34 mouse cellular contexts compared by ENCODE assay signal in genomic region chr14:35227581-35227980, GRCm38 (mm10).
"Had no signal": no experiment of that assay in that cellular context is flagged by ENCODE, and none has a peak within 500 bp of the region (broad histone marks: within the 10 kb centered on the region; RNA-seq: fewer than 3 reads in every experiment).

No protein-coding gene starts in this region.

- H3K27me3 ChIP-seq: heart, embryonic 12.5 days; heart, embryonic 13.5 days; heart, embryonic 15.5 days; hindbrain, embryonic 12.5 days; hindbrain, embryonic 13.5 days; hindbrain, embryonic 15.5 days; intestine, embryonic 15.5 days; kidney, embryonic 15.5 days had no signal

- ATAC-seq: hindbrain, embryonic 16.5 days; hindbrain, postnatal 0 days; inflammation-experienced regulatory T-cells, adult 6 months; intestine, embryonic 15.5 days; intestine, embryonic 16.5 days; intestine, postnatal 0 days had no signal

- DNase-seq: heart, postnatal 10 days; heart, postnatal 14 days; heart, postnatal 36 days; heart, postnatal 4 days; kidney, adult 11 months; kidney, adult 18-20 months; kidney, adult 2 months; kidney, adult 8-10 months; kidney, adult 9 months; kidney, postnatal 10 days; kidney, postnatal 14 days; kidney, postnatal 25 days; kidney, postnatal 36 days; kidney, postnatal 4 days; layer of hippocampus, adult 9-11 months; layer of hippocampus, postnatal 36 days had no signal

- H3K9me3 ChIP-seq: heart, embryonic 12.5 days; heart, embryonic 13.5 days; heart, embryonic 15.5 days; hindbrain, embryonic 10.5 days; hindbrain, embryonic 12.5 days; hindbrain, embryonic 13.5 days; hindbrain, embryonic 15.5 days; intestine, embryonic 15.5 days; kidney, embryonic 15.5 days had no signal

- H3K27ac ChIP-seq: heart, embryonic 13.5 days; heart, embryonic 15.5 days; hindbrain, embryonic 10.5 days; hindbrain, embryonic 12.5 days; hindbrain, embryonic 13.5 days; hindbrain, embryonic 14.5 days; hindbrain, embryonic 15.5 days; hindbrain, postnatal 0 days; intestine, embryonic 15.5 days; kidney, embryonic 15.5 days; kidney, postnatal 0 days; layer of hippocampus, adult 2 months had no signal

- H3K4me2 ChIP-seq: heart, embryonic 11.5 days; heart, embryonic 12.5 days; heart, embryonic 13.5 days; heart, embryonic 15.5 days; hindbrain, embryonic 12.5 days; hindbrain, embryonic 13.5 days; hindbrain, embryonic 14.5 days; hindbrain, embryonic 15.5 days; intestine, embryonic 15.5 days; kidney, embryonic 15.5 days had no signal

- H3K9ac ChIP-seq: heart, embryonic 12.5 days; heart, embryonic 13.5 days; heart, embryonic 15.5 days; hindbrain, embryonic 12.5 days; hindbrain, embryonic 13.5 days; hindbrain, embryonic 14.5 days; hindbrain, embryonic 15.5 days; intestine, embryonic 15.5 days; kidney, embryonic 15.5 days had no signal

- H3K36me3 ChIP-seq: heart, embryonic 12.5 days; heart, embryonic 13.5 days; heart, embryonic 15.5 days; hindbrain, embryonic 10.5 days; hindbrain, embryonic 12.5 days; hindbrain, embryonic 13.5 days; hindbrain, embryonic 15.5 days; intestine, embryonic 15.5 days; kidney, embryonic 15.5 days had no signal

- H3K4me3 ChIP-seq: heart, embryonic 12.5 days; heart, embryonic 13.5 days; heart, embryonic 15.5 days; hindbrain, embryonic 10.5 days; hindbrain, embryonic 12.5 days; hindbrain, embryonic 13.5 days; hindbrain, embryonic 15.5 days; intestine, embryonic 15.5 days; kidney, embryonic 15.5 days; layer of hippocampus, adult 2 months had no signal

- H3K4me1 ChIP-seq: heart, embryonic 12.5 days; heart, embryonic 13.5 days; heart, embryonic 15.5 days; hindbrain, embryonic 10.5 days; hindbrain, embryonic 12.5 days; hindbrain, embryonic 13.5 days; hindbrain, embryonic 15.5 days; intestine, embryonic 15.5 days; kidney, embryonic 15.5 days had no signal
